Mouse (Mus musculus) embryonic fibroblast, embryonic 13.5 days (primary cell): ENCODE results near the gene Lclat1.

Source experiments
- CTCF ChIP-seq: IDR thresholded peaks from 2 replicates; pipeline ENCODE4 v1.5.1; 2011; ENCODE audit warnings: mild to moderate bottlenecking, control low read depth, low read length, moderate library complexity, borderline replicate concordance; ENCODE audit not compliant: insufficient read depth
- POLR2A ChIP-seq: IDR thresholded peaks from 2 replicates; pipeline ENCODE4 v1.6.1; 2011; ENCODE audit warnings: low read depth, mild to moderate bottlenecking, control low read depth, low read length, moderate library complexity

- TF ChIP-seq CTCF (no peak), POLR2A (no peak)
These were observed 34.2 kb downstream of the Lclat1 start for GRCm38 (mm10) chr17:73142029-73142428.
